Mouse (Mus musculus) forebrain, embryonic 16.5 days (tissue): ENCODE data around the gene Spint4. TPM values are rescaled to one million over a fixed set of nuclear protein-coding genes. Genes with fewer than 3 reads are reported as not detected.

Experiments
- ATAC-seq: fragments of 200-750 bp; cut with Nextera tagmentation; 2 replicates; pipeline ENCODE4 v1.8.0; 2017; ENCODE audit warnings: mild to moderate bottlenecking, moderate library complexity
- H3K27ac ChIP-seq: fragments of 300-500 bp; sonication (generic); 2 replicates; pipeline ENCODE4 v1.5.1; 2014; ENCODE audit warnings: low read length, control low read depth
- H3K27me3 ChIP-seq: fragments of 300-500 bp; sonication (generic); replicated peaks from 2 replicates; pipeline ENCODE4 v1.6.1; 2014; ENCODE audit warnings: low read length; ENCODE audit not compliant: control insufficient read depth, insufficient read depth
- H3K36me3 ChIP-seq: fragments of 300-500 bp; sonication (generic); 2 replicates; pipeline ENCODE4 v1.6.1; 2014; ENCODE audit not compliant: control insufficient read depth, insufficient read depth
- H3K4me1 ChIP-seq: fragments of 300-500 bp; sonication (generic); replicated peaks from 2 replicates; pipeline ENCODE4 v1.6.1; 2014; ENCODE audit warnings: low read length; ENCODE audit not compliant: control insufficient read depth, insufficient read depth
- H3K4me2 ChIP-seq: fragments of 300-500 bp; sonication (generic); 2 replicates; pipeline ENCODE4 v1.6.1; 2014; ENCODE audit warnings: mild to moderate bottlenecking, low read length, control low read depth
- H3K4me3 ChIP-seq: fragments of 300-500 bp; sonication (generic); replicated peaks from 2 replicates; pipeline ENCODE4 v1.5.1; 2014; ENCODE audit warnings: mild to moderate bottlenecking, low read length, control low read depth
- H3K9ac ChIP-seq: fragments of 300-500 bp; sonication (generic); replicated peaks from 2 replicates; pipeline ENCODE4 v1.6.1; 2014; ENCODE audit warnings: low read depth, low read length, control low read depth
- H3K9me3 ChIP-seq: fragments of 300-500 bp; sonication (generic); 2 replicates; pipeline ENCODE4 v1.6.1; 2016; ENCODE audit warnings: low read length; ENCODE audit not compliant: control insufficient read depth
- WGBS: fragments of 180-500 bp; shearing (Covaris S2); extraction: QIAGEN DNeasy Blood & Tissue Kit; methylation state at CpG from one replicate; pipeline ENCODE4 v1.1.7; 2014; 5-methylcytosine and 5-hydroxymethylcytosine counted together
- polyA plus RNA-seq: library from polyadenylated mRNA; unstranded; fragments of >200 nt; fragmentation: Nextera tagmentation; extraction: Ambion mirVana; gene quantifications from 2 replicates; pipeline ENCODE4 v1.2.1, GENCODE M21; 2015

Spint4 gene
- polyA plus RNA-seq, 1 experiment from 2014 or later = not detected

- peaks cover 24% of the 10 kb centered on the region for H3K4me1 ChIP-seq
- no peak overlapping the region; the same call in 1 of the 2 replicates for H3K9ac ChIP-seq
- WGBS = 77% methylated on average over 13 of the region's 13 CpGs
- ATAC-seq = no peak
- H3K9me3 ChIP-seq = no peaks in the 10 kb centered on the region
- H3K4me3 ChIP-seq = peak overlapping the region; percentile 82
- H3K4me2 ChIP-seq = peak overlapping the region; percentile 77
- 0 out of 2 replicates have a peak, but pooled peaks cover 3% of the 10 kb centered on the region for H3K27me3 ChIP-seq
- H3K27ac ChIP-seq = no peak overlapping the region
- H3K36me3 ChIP-seq = peaks cover 2% of the 10 kb centered on the region; the same call in 1 of the 2 replicates
Measured at GRCm38 (mm10) chr2:164744987-164745386, 46.7 kb downstream of the Spint4 start.

DNA sequence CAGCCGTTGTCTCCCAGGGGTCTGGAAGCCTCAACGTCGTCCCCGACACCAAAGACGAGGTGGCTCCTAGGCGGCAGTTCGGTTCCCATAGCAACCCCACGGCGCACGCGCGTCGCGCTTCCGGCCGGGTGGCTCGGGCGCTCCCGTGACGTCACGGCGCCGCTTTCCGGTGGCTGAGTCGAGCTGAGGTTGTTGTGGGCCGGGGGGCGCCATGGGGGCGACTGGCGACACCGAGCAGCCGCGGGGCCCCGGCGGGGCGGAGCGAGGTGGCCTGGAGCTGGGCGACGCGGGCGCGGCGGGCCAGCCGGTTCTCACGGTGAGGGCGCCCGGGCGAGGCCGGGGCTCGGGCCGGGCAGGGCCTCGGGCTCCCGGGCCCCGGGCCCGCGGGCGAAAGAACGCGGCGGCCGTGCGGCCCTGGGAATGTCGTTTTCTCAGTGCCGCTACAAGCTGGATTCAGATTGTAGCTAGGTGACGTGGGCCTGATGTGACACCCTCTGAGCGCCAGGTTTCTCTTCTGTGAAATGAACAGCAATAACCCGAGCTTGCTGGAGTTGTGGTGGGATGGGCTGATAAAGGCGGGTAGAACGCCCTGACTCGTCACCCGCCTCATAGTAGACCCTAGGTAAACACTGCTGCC, 47.7 kb downstream of the Spint4 start, which contains the start of the genes Wfdc3 and Dnttip1:
Wfdc3 (minus strand) TSS at position 89 of the 637 bp plus-strand sequence.
Dnttip1 (plus strand) TSS at position 141 of the 637 bp plus-strand sequence.
- H3K9me3 ChIP-seq = no peaks in the 10 kb centered on the region
- under 1% methylated on average over 68 of the region's 70 CpGs for WGBS
- H3K27ac ChIP-seq = peak within 1 kb of the TSS; percentile 52
- ATAC-seq = peak; percentile 95
- H3K27me3 ChIP-seq = 0 out of 2 replicates have a peak, but pooled peaks cover 3% of the 10 kb centered on the region
- H3K4me3 ChIP-seq = peak within 1 kb of the TSS; percentile 82
- peaks cover 24% of the 10 kb centered on the region for H3K4me1 ChIP-seq
- H3K4me2 ChIP-seq = peak within 1 kb of the TSS; percentile 95
- peak within 1 kb of the TSS; percentile 88 for H3K9ac ChIP-seq
- H3K36me3 ChIP-seq = peaks cover 2% of the 10 kb centered on the region; the same call in 1 of the 2 replicates

GRCm38 (mm10) chr2:164746693-164747092, 48.4 kb downstream of the Spint4 start:
- 58% methylated on average over 8 of the region's 8 CpGs for WGBS

DNA sequence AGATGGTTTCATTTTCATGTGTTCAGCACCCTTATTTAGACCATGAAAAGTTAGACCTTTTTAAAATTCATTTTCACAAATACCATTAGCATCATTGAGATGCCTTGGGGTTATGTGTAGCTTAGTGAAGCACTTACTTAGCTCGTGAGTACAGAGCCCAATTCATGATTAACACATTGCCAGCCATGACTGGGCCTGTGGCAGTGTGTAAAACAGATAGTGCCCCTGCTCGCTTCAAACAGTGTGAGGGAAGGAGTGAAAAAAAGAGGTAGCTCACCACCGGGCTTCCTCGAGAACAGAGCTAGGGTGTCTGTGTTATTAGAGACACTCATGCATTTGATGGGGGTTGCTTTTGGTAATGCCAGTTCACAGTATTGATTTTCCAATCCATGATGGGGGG, 49.9 kb downstream of the Spint4 start:
- Histone ChIP-seq H3K4me3 (no peak overlapping the region), H3K4me2 (no peak overlapping the region), H3K9me3 (no peaks in the 10 kb centered on the region), H3K27ac (no peak overlapping the region), H3K27me3 (0 out of 2 replicates have a peak, but pooled peaks cover 3% of the 10 kb centered on the region), H3K36me3 (peaks cover 6% of the 10 kb centered on the region), H3K9ac (no peak overlapping the region), H3K4me1 (peaks cover 24% of the 10 kb centered on the region)
- ATAC-seq = no peak
- WGBS = 88% methylated on average over 4 of the region's 4 CpGs

More at GRCm38 (mm10) chr2:164746693-164747092, 48.4 kb downstream of the Spint4 start:
- peaks cover 6% of the 10 kb centered on the region for H3K36me3 ChIP-seq
- 0 out of 2 replicates have a peak, but pooled peaks cover 3% of the 10 kb centered on the region for H3K27me3 ChIP-seq
- peaks cover 24% of the 10 kb centered on the region for H3K4me1 ChIP-seq
- H3K9me3 ChIP-seq = no peaks in the 10 kb centered on the region
- ATAC-seq = no peak
- peak overlapping the region; percentile 88 for H3K9ac ChIP-seq
- peak overlapping the region; percentile 95 for H3K4me2 ChIP-seq
- peak overlapping the region; percentile 82 for H3K4me3 ChIP-seq
- no peak overlapping the region for H3K27ac ChIP-seq

GRCm38 (mm10) chr2:164748991-164749390, 50.7 kb downstream of the Spint4 start:
- Histone ChIP-seq H3K4me3 (no peak overlapping the region), H3K9me3 (no peaks in the 10 kb centered on the region), H3K9ac (no peak overlapping the region), H3K36me3 (peaks cover 7% of the 10 kb centered on the region), H3K27me3 (0 out of 2 replicates have a peak, but pooled peaks cover 3% of the 10 kb centered on the region), H3K4me2 (no peak overlapping the region), H3K4me1 (peaks cover 24% of the 10 kb centered on the region), H3K27ac (no peak overlapping the region)
- ATAC-seq = no peak
- 89% methylated on average over 6 of the region's 6 CpGs for WGBS

Other genes starting within 250 kb of the Spint4 start
- gene Sys1, start 241.5 kb upstream of the Spint4 start, polyA plus RNA-seq = 69.5 and 76.9 TPM in 2 replicates
- 9.8 and 11.4 TPM in 2 replicates for gene Gm20458, start 237.5 kb upstream of the Spint4 start, polyA plus RNA-seq
- gene Trp53tg5, start 224.8 kb upstream of the Spint4 start, polyA plus RNA-seq = not detected in 2 replicates
- 5.3 and 9.2 TPM in 2 replicates for gene Dbndd2, start 212.4 kb upstream of the Spint4 start, polyA plus RNA-seq
- gene Pigt, start 201.0 kb upstream of the Spint4 start, polyA plus RNA-seq = 58.6 and 68.3 TPM in 2 replicates
- gene Wfdc2, start 136.1 kb upstream of the Spint4 start, polyA plus RNA-seq = 1.4 and 3.0 TPM in 2 replicates
- gene Spint3, start 125.0 kb upstream of the Spint4 start, polyA plus RNA-seq = not detected in 2 replicates
- gene Wfdc6a, start 113.1 kb upstream of the Spint4 start, polyA plus RNA-seq = not detected in 2 replicates
- gene Eppin, start 104.9 kb upstream of the Spint4 start, polyA plus RNA-seq = not detected in 2 replicates
- gene Wfdc6b, start 85.0 kb upstream of the Spint4 start, polyA plus RNA-seq = not detected in 2 replicates
- gene Wfdc8, start 84.9 kb upstream of the Spint4 start, polyA plus RNA-seq = not detected in 2 replicates
- not detected in 2 replicates for gene Wfdc16, start 59.7 kb upstream of the Spint4 start, polyA plus RNA-seq
- gene Wfdc10, start 42.5 kb upstream of the Spint4 start, polyA plus RNA-seq = not detected in 2 replicates
- not detected in 2 replicates for gene Wfdc9, start 41.9 kb upstream of the Spint4 start, polyA plus RNA-seq
- not detected in 2 replicates for gene Wfdc11, start 24.4 kb upstream of the Spint4 start, polyA plus RNA-seq
- gene Wfdc13, start 13.4 kb upstream of the Spint4 start, polyA plus RNA-seq = not detected in 2 replicates
- not detected in 2 replicates for gene Spint5, start 16.8 kb downstream of the Spint4 start, polyA plus RNA-seq
- gene Wfdc3, start 47.4 kb downstream of the Spint4 start, polyA plus RNA-seq = 1.4 and 1.7 TPM in 2 replicates
- 67.5 and 72.9 TPM in 2 replicates for gene Dnttip1, start 47.5 kb downstream of the Spint4 start, polyA plus RNA-seq
- gene Ube2c, start 71.4 kb downstream of the Spint4 start, polyA plus RNA-seq = 148 and 173 TPM in 2 replicates
- gene Tnnc2, start 81.5 kb downstream of the Spint4 start, polyA plus RNA-seq = 1.1 TPM in 1 of 2 replicates, not detected in the other
- 26.0 and 35.6 TPM in 2 replicates for gene Snx21, start 87.3 kb downstream of the Spint4 start, polyA plus RNA-seq
- 16.3 and 19.3 TPM in 2 replicates for gene Acot8, start 106.4 kb downstream of the Spint4 start, polyA plus RNA-seq
- gene Zswim3, start 106.6 kb downstream of the Spint4 start, polyA plus RNA-seq = 14.8 and 15.4 TPM in 2 replicates
- gene Zswim1, start 124.2 kb downstream of the Spint4 start, polyA plus RNA-seq = 24.2 and 26.8 TPM in 2 replicates
- gene Spata25, start 130.0 kb downstream of the Spint4 start, polyA plus RNA-seq = 0.47 TPM in 1 of 2 replicates, not detected in the other
- gene Ctsa, start 134.4 kb downstream of the Spint4 start, polyA plus RNA-seq = 98.9 and 102 TPM in 2 replicates
- gene Neurl2, start 135.0 kb downstream of the Spint4 start, polyA plus RNA-seq = 5.9 and 7.0 TPM in 2 replicates
- 45.7 and 63.9 TPM in 2 replicates for gene Pltp, start 159.2 kb downstream of the Spint4 start, polyA plus RNA-seq
- gene Pcif1, start 180.8 kb downstream of the Spint4 start, polyA plus RNA-seq = 79.3 and 93.7 TPM in 2 replicates
- 16.2 and 19.9 TPM in 2 replicates for gene Zfp335, start 213.3 kb downstream of the Spint4 start, polyA plus RNA-seq
- gene Mmp9, start 242.3 kb downstream of the Spint4 start, polyA plus RNA-seq = 16.9 and 20.6 TPM in 2 replicates